Mouse (Mus musculus) bone marrow, adult 2 months (tissue): Measurements from ENCODE around the gene Papss1.

Experiments
- CTCF ChIP-seq: fragments of 200-500 bp; IDR thresholded peaks from 2 replicates; pipeline ENCODE4 v1.5.1; 2011; ENCODE audit warnings: low read length, control low read depth; ENCODE audit not compliant: control insufficient read depth, insufficient read depth
- POLR2A ChIP-seq: fragments of 200-500 bp; IDR thresholded peaks from 2 replicates; pipeline ENCODE4 v1.6.1; 2011; ENCODE audit warnings: low read depth, mild to moderate bottlenecking, control low read depth, low read length, borderline replicate concordance; ENCODE audit not compliant: control insufficient read depth

- TF ChIP-seq POLR2A: no peak
- no peak for TF ChIP-seq CTCF
Observed at GRCm38 (mm10) chr3:131522243-131522642, 42.3 kb upstream of the Papss1 start.
